8 mouse cellular contexts compared by ENCODE assay signal in genomic region chr16:5202681-5203080, GRCm38 (mm10). TPM values are rescaled to one million over a fixed set of nuclear protein-coding genes. Genes with fewer than 3 reads are reported as not detected.
A peak's percentile ranks its signal among the peaks of the same experiment; 100 is the strongest.
DNase-seq lines count a peak whose midpoint lies in the region; ATAC-seq lines count a peak whose summit lies in the region.

No protein-coding gene starts in this region.

- H3K9me3 ChIP-seq in heart, embryonic 13.5 days = no peaks in the 10 kb centered on the region
- H3K9me3 ChIP-seq in kidney, embryonic 16.5 days (ENCODE audit: low read length) = no peaks in the 10 kb centered on the region
- no peaks in the 10 kb centered on the region for H3K9me3 ChIP-seq in liver, embryonic 13.5 days (replicated peaks)

- H3K27ac ChIP-seq in heart, embryonic 13.5 days (replicated peaks) = no peak overlapping the region
- no peak overlapping the region for H3K27ac ChIP-seq in kidney, embryonic 16.5 days (ENCODE audit: low read length)
- H3K27ac ChIP-seq in liver, embryonic 13.5 days = no peak overlapping the region; the same call in 1 of the 2 replicates

- WGBS in heart, embryonic 13.5 days = 10% methylated on average over 4 of the region's 4 CpGs
- WGBS in kidney, embryonic 16.5 days = 12% methylated on average over 4 of the region's 4 CpGs
- 4% methylated on average over 4 of the region's 4 CpGs for WGBS in liver, embryonic 13.5 days (ENCODE audit: insufficient replicate concordance)

- peaks cover 11% of the 10 kb centered on the region for H3K4me1 ChIP-seq in heart, embryonic 13.5 days
- H3K4me1 ChIP-seq in kidney, embryonic 16.5 days (ENCODE audit: insufficient read depth, low read length) = peaks cover 9% of the 10 kb centered on the region; the same call in 1 of the 2 replicates
- peaks cover 23% of the 10 kb centered on the region for H3K4me1 ChIP-seq in liver, embryonic 13.5 days (replicated peaks)

- DNase-seq in 3T3-L1 (ENCODE audit: low read depth, low spot score) (peak; percentile 89), ES-CJ7 (ENCODE audit: low read depth, low spot score) (peak; percentile 56)
- peak; percentile 65 for DNase-seq in embryo, embryonic 10 days (ENCODE audit: low spot score)
- peak; percentile 17 for DNase-seq in liver, embryonic 13.5 days
- peak; percentile 58 for DNase-seq in naive thymus-derived CD4-positive, alpha-beta T cell, adult 2 months (ENCODE audit: low read depth)
- peak; percentile 56 for DNase-seq in thymus, postnatal 4 days

- peaks cover 34% of the 10 kb centered on the region for H3K36me3 ChIP-seq in heart, embryonic 13.5 days
- H3K36me3 ChIP-seq in kidney, embryonic 16.5 days (ENCODE audit: insufficient read depth, low read length) = peaks cover 5% of the 10 kb centered on the region; the same call in 1 of the 2 replicates
- peaks cover 36% of the 10 kb centered on the region for H3K36me3 ChIP-seq in liver, embryonic 13.5 days

- peak overlapping the region; percentile 87 for H3K4me2 ChIP-seq in heart, embryonic 13.5 days
- peak overlapping the region; percentile 98 for H3K4me2 ChIP-seq in kidney, embryonic 16.5 days (replicated peaks; ENCODE audit: low read depth, low read length)
- H3K4me2 ChIP-seq in liver, embryonic 13.5 days = peak overlapping the region; percentile 94

- H3K9ac ChIP-seq in heart, embryonic 13.5 days = peak overlapping the region; percentile 85
- 0 out of 2 replicates have a peak overlapping the region, but pooled peaks have one; percentile 16 for H3K9ac ChIP-seq in kidney, embryonic 16.5 days (replicated peaks; ENCODE audit: low read length)
- peak overlapping the region; percentile 78 for H3K9ac ChIP-seq in liver, embryonic 13.5 days

- H3K27me3 ChIP-seq in heart, embryonic 13.5 days (replicated peaks) = no peaks in the 10 kb centered on the region
- H3K27me3 ChIP-seq in kidney, embryonic 16.5 days (ENCODE audit: insufficient read depth, low read length) = no peaks in the 10 kb centered on the region
- no peaks in the 10 kb centered on the region for H3K27me3 ChIP-seq in liver, embryonic 13.5 days

- H3K4me3 ChIP-seq in heart, embryonic 13.5 days = peak overlapping the region; percentile 94
- H3K4me3 ChIP-seq in kidney, embryonic 16.5 days (ENCODE audit: low read length) = peak overlapping the region; percentile 90
- H3K4me3 ChIP-seq in liver, embryonic 13.5 days (replicated peaks) = peak overlapping the region; percentile 78

- no peak for ATAC-seq in heart, embryonic 13.5 days (ENCODE audit: extremely low read depth, insufficient number of reproducible peaks, low FRiP score, low TSS enrichment)
- ATAC-seq in kidney, embryonic 16.5 days (ENCODE audit: low FRiP score, low TSS enrichment) = no peak
- ATAC-seq in liver, embryonic 13.5 days (ENCODE audit: low read depth) = no peak

RNA-seq across cellular contexts. Expression of gene Nagpa, which starts 1.1 kb away (rescaled TPM):
- 14.4 and 16.3 TPM in 2 replicates for polyA plus RNA-seq in heart, embryonic 13.5 days (2015; fragmentation: Nextera tagmentation; extraction: Ambion mirVana)
- polyA plus RNA-seq in kidney, embryonic 16.5 days (2015; fragmentation: Nextera tagmentation; extraction: Ambion mirVana) = 21.9 and 25.3 TPM in 2 replicates
- 17.9 and 18.0 TPM in 2 replicates for polyA plus RNA-seq in liver, embryonic 13.5 days (2015; fragmentation: Nextera tagmentation; extraction: Ambion mirVana)

RNA-seq across cellular contexts. Expression of gene AU021092, which starts 19.4 kb away (rescaled TPM):
- polyA plus RNA-seq in heart, embryonic 13.5 days (2015; fragmentation: Nextera tagmentation; extraction: Ambion mirVana) = 3.0 and 3.7 TPM in 2 replicates
- 7.0 and 9.8 TPM in 2 replicates for polyA plus RNA-seq in kidney, embryonic 16.5 days (2015; fragmentation: Nextera tagmentation; extraction: Ambion mirVana)
- 0.34 and 0.71 TPM in 2 replicates for polyA plus RNA-seq in liver, embryonic 13.5 days (2015; fragmentation: Nextera tagmentation; extraction: Ambion mirVana)

RNA-seq across cellular contexts. Expression of gene Alg1, which starts 30.7 kb away (rescaled TPM):
- polyA plus RNA-seq in heart, embryonic 13.5 days (2015; fragmentation: Nextera tagmentation; extraction: Ambion mirVana) = 22.2 and 25.0 TPM in 2 replicates
- 36.4 and 39.3 TPM in 2 replicates for polyA plus RNA-seq in kidney, embryonic 16.5 days (2015; fragmentation: Nextera tagmentation; extraction: Ambion mirVana)
- 14.8 TPM in 2 replicates for polyA plus RNA-seq in liver, embryonic 13.5 days (2015; fragmentation: Nextera tagmentation; extraction: Ambion mirVana)

RNA-seq across cellular contexts. Expression of gene Eef2kmt, which starts 53.1 kb away (rescaled TPM):
- polyA plus RNA-seq in heart, embryonic 13.5 days (2015; fragmentation: Nextera tagmentation; extraction: Ambion mirVana) = 23.5 and 25.7 TPM in 2 replicates
- polyA plus RNA-seq in kidney, embryonic 16.5 days (2015; fragmentation: Nextera tagmentation; extraction: Ambion mirVana) = 36.3 and 39.6 TPM in 2 replicates
- 12.3 and 15.0 TPM in 2 replicates for polyA plus RNA-seq in liver, embryonic 13.5 days (2015; fragmentation: Nextera tagmentation; extraction: Ambion mirVana)

RNA-seq across cellular contexts. Expression of gene Sec14l5, which starts 55.8 kb away (rescaled TPM):
- 0.04 and 0.08 TPM in 2 replicates for polyA plus RNA-seq in heart, embryonic 13.5 days (2015; fragmentation: Nextera tagmentation; extraction: Ambion mirVana)
- polyA plus RNA-seq in kidney, embryonic 16.5 days (2015; fragmentation: Nextera tagmentation; extraction: Ambion mirVana) = 0.06 and 0.09 TPM in 2 replicates
- polyA plus RNA-seq in liver, embryonic 13.5 days (2015; fragmentation: Nextera tagmentation; extraction: Ambion mirVana) = 0.02 TPM in 1 of 2 replicates, not detected in the other

Comparison
In these comparisons a context has a peak if more than half of its experiments do, and no peak if none do; other contexts are left out.
1. DNase-seq: peak in every context shown above with its lines; median percentile 89 in 3T3-L1; 65 in embryo, embryonic 10 days; 58 in naive thymus-derived CD4-positive, alpha-beta T cell, adult 2 months; 56 in ES-CJ7; 56 in thymus, postnatal 4 days; 17 in liver, embryonic 13.5 days.
2. H3K9ac ChIP-seq: peak in every context shown above with its lines; median percentile 85 in heart, embryonic 13.5 days; 78 in liver, embryonic 13.5 days; 16 in kidney, embryonic 16.5 days.